Mouse (Mus musculus) adrenal gland, adult 18-20 months (tissue): ENCODE data around the gene Gmeb1. TPM values are rescaled to one million over a fixed set of nuclear protein-coding genes. Genes with fewer than 3 reads are reported as not detected.

Experiments used
- DNase-seq, 2 experiments: peaks; one replicate each; pipeline ENCODE4 v3.0.0; 2021 to 2022; ENCODE audit warnings: low spot score in 2 of 2
- microRNA-seq, 2 experiments: library from miRNA; unstranded; fragments of <30 nt; microRNA quantifications; one replicate each; pipeline ENCODE4 v1.2.0; 2021; ENCODE audit warnings: borderline number of aligned reads in 2 of 2
- total RNA-seq, 2 experiments: library from RNA; stranded (reverse); gene quantifications; 1 replicate in 1 of 2; 2 replicates in 1 of 2; pipeline ENCODE4 v1.2.3; 2021

The Gmeb1 gene
- total RNA-seq, 2 experiments from 2014 or later = 15.7 to 18.0 TPM

DNA sequence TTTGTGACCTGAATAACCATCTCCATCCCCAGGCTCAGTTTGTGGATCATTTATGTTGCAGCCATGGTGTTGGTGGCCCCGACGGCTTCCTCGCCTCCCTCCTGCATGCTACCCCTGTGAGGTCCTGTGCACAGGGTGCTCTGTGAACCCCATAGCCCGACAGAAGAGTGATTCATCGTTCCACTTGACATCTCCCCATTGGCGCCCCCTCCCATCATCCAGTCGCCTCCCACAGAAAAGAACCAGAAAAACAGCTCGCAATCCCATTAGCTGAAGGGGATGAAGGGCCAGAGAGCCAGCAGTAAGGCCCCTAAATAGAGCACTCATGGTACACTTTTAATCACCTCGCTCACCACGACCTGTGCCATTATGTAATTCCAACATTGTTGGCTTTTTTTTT is 84.9 kb downstream of the Gmeb1 start:
- no peak for DNase-seq

Small RNA genes lying within 50 kb of the gene (microRNA-seq; reads per million reads assigned to microRNA genes)
- 0 reads per million in 2 experiments for gene Gm22033

Other genes starting within 250 kb of the Gmeb1 start
- under 1 TPM; 0.38 to 0.46 TPM for gene Gm10300, start 186.9 kb downstream of the Gmeb1 start, total RNA-seq
- 10 to 100 TPM; 50.9 to 58.5 TPM for gene Epb41, start 186.3 kb downstream of the Gmeb1 start, total RNA-seq
- gene Oprd1, start 117.1 kb downstream of the Gmeb1 start, total RNA-seq = under 1 TPM; 0.70 to 0.99 TPM
- gene Ythdf2, start 49.3 kb downstream of the Gmeb1 start, total RNA-seq = 10 to 100 TPM; 55.7 to 60.1 TPM
- gene Taf12, start 12.8 kb upstream of the Gmeb1 start, total RNA-seq = 10 to 100 TPM; 30.7 to 37.8 TPM
- 1 to 10 TPM; 1.4 to 1.6 TPM for gene Rab42, start 41.8 kb upstream of the Gmeb1 start, total RNA-seq
- 10 to 100 TPM; 27.1 to 32.9 TPM for gene Trnau1ap, start 67.9 kb upstream of the Gmeb1 start, total RNA-seq
- gene Rcc1, start 92.0 kb upstream of the Gmeb1 start, total RNA-seq = 10 to 100 TPM; 15.4 to 15.6 TPM
- 10 to 100 TPM; 41.6 to 81.7 TPM for gene Phactr4, start 160.9 kb upstream of the Gmeb1 start, total RNA-seq
- 1 to 10 TPM; 6.0 to 8.3 TPM for gene Med18, start 202.3 kb upstream of the Gmeb1 start, total RNA-seq
- gene Sesn2, start 248.9 kb upstream of the Gmeb1 start, total RNA-seq = 10 to 100 TPM; 20.5 to 21.5 TPM